Mouse (Mus musculus): Measurements from ENCODE around the gene Gdf1. TPM values are rescaled to one million over a fixed set of nuclear protein-coding genes. Genes with fewer than 3 reads are reported as not detected.

The Gdf1 gene
- 10 to 100 TPM; 11.2 to 18.7 TPM for total RNA-seq (2021)

GRCm38 (mm10) chr8:70329124-70329834 lies at the start of gene Gdf1:
Gene Gdf1, plus strand, starts transcription at chr8:70329817.
- DNase-seq = no peak

DNA sequence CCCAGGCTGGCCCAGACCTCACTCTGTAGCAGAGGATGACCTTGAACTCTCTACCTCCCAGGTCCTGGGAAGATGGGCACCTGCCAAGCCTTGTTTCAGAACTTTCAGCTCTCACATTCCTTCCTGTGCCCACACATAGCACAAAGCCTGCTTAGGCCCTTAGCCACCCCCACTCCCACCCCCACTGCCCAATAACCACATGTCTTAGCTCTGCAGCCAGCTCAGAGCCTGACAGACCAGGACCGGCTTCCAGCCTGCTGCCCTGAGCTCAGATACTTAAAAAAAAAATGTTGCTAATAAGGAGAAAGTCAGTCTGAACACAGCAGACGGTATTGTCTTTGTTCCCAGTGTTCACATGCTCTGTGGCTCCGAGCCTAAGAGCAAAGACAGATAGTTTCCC lies 48.6 kb upstream of the Gdf1 start:
- peak; percentile 22 to 32 for DNase-seq

GRCm38 (mm10) chr8:70282603-70283135 lies 46.9 kb upstream of the Gdf1 start, which contains the start of gene Homer3:
Gene Homer3, plus strand, starts transcription at chr8:70282827.
- DNase-seq = peak; percentile 82 to 84

GRCm38 (mm10) chr8:70283136-70284077 lies 46.2 kb upstream of the Gdf1 start:
- no peak for DNase-seq

GRCm38 (mm10) chr8:70284421-70284820 lies 45.2 kb upstream of the Gdf1 start:
- no peak for DNase-seq

DNA sequence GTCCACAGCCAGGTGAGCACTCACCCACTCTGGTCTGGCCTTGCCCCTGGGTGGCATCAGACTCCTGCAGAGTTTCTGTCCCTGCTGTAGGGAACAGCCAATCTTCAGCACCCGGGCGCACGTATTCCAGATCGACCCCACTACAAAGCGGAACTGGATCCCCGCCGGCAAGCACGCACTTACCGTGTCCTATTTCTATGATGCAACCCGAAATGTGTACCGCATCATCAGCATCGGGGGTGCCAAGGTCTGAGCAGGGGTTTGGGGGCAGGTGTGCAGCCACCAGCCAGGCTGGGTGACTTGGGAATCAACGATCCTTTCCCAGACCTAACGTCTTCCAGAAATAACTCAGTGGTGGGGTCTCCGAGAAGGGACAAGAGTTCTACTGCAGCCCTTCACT lies 44.3 kb upstream of the Gdf1 start:
- no peak for DNase-seq

- DNase-seq = no peak
These were observed 42.9 kb upstream of the Gdf1 start for GRCm38 (mm10) chr8:70286737-70287136.

- peak; percentile 56 to 63 for DNase-seq
These were observed 35.6 kb upstream of the Gdf1 start for GRCm38 (mm10) chr8:70293988-70294405.

DNA sequence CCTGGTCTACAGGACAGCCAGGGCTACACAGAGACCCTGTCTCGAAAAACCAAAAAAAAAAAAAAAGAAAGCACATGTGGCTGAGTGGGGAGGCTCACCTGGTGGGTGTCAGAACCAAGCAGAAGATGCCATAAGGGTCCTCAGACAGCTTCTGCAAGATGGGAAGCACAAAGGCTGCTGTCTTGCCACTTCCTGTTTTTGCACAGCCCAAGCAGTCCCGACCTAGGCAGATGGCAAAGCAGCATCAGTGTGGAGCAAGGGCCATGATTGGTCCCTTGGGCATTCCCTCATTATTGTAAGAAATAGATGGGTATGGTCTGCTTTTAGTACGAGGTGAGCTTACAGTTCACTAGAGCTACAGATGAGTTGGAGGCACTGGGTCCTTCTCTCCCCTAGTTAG lies 28.7 kb upstream of the Gdf1 start:
- no peak for DNase-seq

- DNase-seq = peak; percentile 93 to 97
These were observed 27.2 kb upstream of the Gdf1 start, which contains the start of the genes Ddx49 and Cope for GRCm38 (mm10) chr8:70302358-70302890. Gene Ddx49, minus strand, starts transcription at chr8:70302489. Gene Cope, plus strand, starts transcription at chr8:70302518.

DNA sequence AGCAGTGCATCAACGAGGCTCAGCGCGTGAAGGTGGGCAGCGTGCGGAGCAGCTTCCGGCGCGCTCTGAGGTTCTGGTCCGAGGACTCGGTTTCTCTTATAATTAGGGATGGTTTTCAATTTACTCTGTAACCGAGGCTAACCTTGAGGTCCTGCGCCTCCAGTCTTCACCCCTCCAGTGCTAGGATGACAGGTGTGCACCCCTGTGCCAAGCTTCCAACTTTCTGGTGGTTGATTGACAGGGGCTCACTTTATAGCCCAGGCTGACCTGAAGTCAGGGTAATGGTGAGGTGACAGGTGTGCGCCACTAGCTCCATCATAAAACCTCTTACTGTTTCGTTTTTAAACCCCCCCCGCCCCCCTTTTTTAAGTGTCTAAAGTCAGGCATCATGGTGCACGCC lies 26.7 kb upstream of the Gdf1 start:
- no peak for DNase-seq

DNA sequence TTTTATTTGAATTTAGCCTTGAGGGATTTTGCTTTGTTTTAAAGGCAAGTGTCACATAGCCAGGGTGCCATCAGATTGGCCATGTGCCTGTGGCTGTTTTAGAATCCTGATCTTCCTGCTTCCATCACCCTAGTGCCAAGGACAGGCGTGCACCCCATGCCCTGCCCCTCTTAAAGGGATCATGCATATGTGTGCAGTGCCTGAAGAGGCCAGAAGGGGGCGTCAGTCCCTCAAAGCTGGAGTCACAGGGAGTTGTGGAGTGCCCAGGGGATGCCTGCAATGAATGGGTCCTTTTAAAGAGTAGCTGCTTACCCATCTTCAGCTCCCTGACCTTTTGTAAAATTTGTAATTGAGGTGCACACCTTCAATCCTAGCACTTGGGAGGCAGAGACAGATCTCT lies 20.3 kb upstream of the Gdf1 start:
- DNase-seq = no peak

DNA sequence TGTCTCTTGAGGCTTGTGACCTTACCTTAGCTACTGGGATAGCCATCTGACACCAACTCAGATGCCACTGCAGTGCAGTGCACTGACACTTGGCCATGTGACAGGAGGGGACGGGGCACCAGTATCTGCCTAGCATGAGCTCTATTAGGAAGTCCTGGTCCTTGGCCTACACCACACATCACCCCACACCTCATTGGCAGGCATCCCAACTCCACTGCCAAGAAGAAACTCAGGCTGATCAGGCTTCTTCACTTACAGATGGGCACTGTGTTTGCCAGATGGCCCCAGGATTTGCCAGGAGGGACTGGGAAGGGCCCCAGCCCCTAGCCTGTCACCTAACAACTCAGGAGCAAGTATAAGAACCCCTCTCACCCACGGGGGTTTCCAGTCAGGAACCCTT lies 16.2 kb upstream of the Gdf1 start:
- no peak for DNase-seq

- DNase-seq = peak; percentile 83
These were observed 13.8 kb upstream of the Gdf1 start, which contains the start of gene Cers1 for GRCm38 (mm10) chr8:70315624-70316510. Gene Cers1, plus strand, starts transcription at chr8:70315775.

DNA sequence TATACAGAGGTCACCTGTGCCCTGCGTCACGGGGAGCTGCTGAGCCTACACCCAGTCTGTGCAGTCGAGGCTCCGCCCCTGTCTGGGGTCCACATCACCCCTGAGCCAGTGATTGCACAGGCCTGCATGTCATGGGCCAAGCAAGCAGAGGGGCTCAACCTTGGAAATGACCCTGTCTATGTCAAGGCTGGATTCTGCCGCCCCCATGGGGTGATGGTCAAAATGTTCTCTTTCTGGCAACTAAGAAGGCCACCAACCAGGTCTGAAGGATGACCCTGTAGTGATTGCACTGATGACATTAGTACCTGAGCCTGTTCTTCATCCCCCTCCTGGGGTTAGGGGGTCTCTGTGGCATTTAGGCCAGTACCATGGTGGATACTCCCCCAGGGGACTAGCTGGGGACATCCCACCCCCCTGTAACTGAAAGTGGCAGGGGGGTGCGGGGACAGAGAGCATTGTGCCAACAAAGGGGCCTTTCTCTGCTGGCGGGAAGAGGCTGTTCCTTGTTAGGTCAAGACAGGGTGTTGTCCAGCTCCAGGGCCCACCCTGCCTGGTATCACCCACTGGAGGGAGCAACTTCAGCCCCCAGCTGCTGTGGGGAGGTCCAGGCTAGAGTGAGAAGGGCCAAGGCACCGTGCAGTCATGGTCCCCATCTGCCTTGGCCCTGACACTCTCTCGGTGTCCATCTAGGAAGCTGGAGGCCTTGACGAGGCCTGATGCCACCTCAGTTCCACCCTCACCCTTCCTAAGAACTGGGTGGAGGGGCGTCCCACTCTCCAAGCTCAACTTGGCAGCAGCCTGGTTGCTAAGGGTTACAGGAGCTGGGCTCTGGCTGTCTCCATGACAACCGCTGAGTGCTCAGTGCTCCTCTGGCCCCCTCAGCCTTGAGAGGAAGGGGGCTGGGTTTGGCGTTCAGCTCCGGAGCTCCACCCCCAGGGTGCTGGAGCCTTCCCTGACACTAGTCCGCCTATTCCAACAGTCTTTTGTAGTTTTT lies 12.8 kb upstream of the Gdf1 start:
- peak; percentile 86 to 91 for DNase-seq

- no peak for DNase-seq
These were observed 11.7 kb upstream of the Gdf1 start for GRCm38 (mm10) chr8:70317872-70318271.

GRCm38 (mm10) chr8:70323716-70324115 lies 5.9 kb upstream of the Gdf1 start:
- no peak for DNase-seq

- DNase-seq = no peak
These were observed 2.1 kb upstream of the Gdf1 start for GRCm38 (mm10) chr8:70327512-70327911.

GRCm38 (mm10) chr8:70329835-70330740 lies 471 bp downstream of the Gdf1 start:
- peak in 1 of 2 experiments; percentile 45 for DNase-seq
